ENCODE assay signal across 17 mouse cellular contexts in genomic region chr9:113970041-113970440, GRCm38 (mm10). TPM values are rescaled to one million over a fixed set of nuclear protein-coding genes. Genes with fewer than 3 reads are reported as not detected.
DNase-seq lines count a peak whose midpoint lies in the region; ATAC-seq and TF ChIP-seq lines count a peak whose summit lies in the region.
"Had no signal": no experiment of that assay in that cellular context is flagged by ENCODE, and none has a peak within 500 bp of the region (broad histone marks: within the 10 kb centered on the region; RNA-seq: fewer than 3 reads in every experiment).

No protein-coding gene starts in this region.

- H3K4me1 ChIP-seq in cerebellum, adult 2 months (ENCODE audit: control insufficient read depth, insufficient read depth, low read length): no peaks in the 10 kb centered on the region
- H3K4me1 ChIP-seq in kidney, embryonic 16.5 days (ENCODE audit: insufficient read depth, low read length): no peaks in the 10 kb centered on the region
- H3K4me1 ChIP-seq: hindbrain, embryonic 15.5 days; neural tube, embryonic 12.5 days had no signal

- H3K27me3 ChIP-seq in cerebellum, adult 2 months (ENCODE audit: control insufficient read depth, insufficient read depth, low read length): no peaks in the 10 kb centered on the region
- H3K27me3 ChIP-seq in kidney, embryonic 16.5 days (ENCODE audit: insufficient read depth, low read length): no peaks in the 10 kb centered on the region
- H3K27me3 ChIP-seq: hindbrain, embryonic 15.5 days; neural tube, embryonic 12.5 days had no signal

- 86% methylated on average over 14 of the region's 14 CpGs for WGBS in cerebellum, adult 2 months
- WGBS in kidney, embryonic 16.5 days: 76% methylated on average over 14 of the region's 14 CpGs

- H3K4me3 ChIP-seq in cerebellum, adult 2 months (replicated peaks; ENCODE audit: insufficient read depth, low read depth, low read length): no peak overlapping the region
- H3K4me3 ChIP-seq in kidney, embryonic 16.5 days (ENCODE audit: low read length): no peak overlapping the region
- H3K4me3 ChIP-seq: hindbrain, embryonic 15.5 days; neural tube, embryonic 12.5 days had no signal

- H3K4me2 ChIP-seq in kidney, embryonic 16.5 days (replicated peaks; ENCODE audit: low read depth, low read length): no peak overlapping the region
- H3K4me2 ChIP-seq: hindbrain, embryonic 15.5 days; midbrain, embryonic 11.5 days; neural tube, embryonic 12.5 days had no signal

- no peak overlapping the region for H3K9ac ChIP-seq in kidney, embryonic 16.5 days (replicated peaks; ENCODE audit: low read length)
- H3K9ac ChIP-seq: hindbrain, embryonic 15.5 days; neural tube, embryonic 12.5 days had no signal

- no peak for DNase-seq in cerebellum, adult 2 months
- no peak for DNase-seq in cerebellum, postnatal 10 days
- DNase-seq in kidney, adult 18-20 months: no peak
- peak; percentile 49 for DNase-seq in c-Kit-positive CD71-positive TER-119-positive erythroid progenitor cells, embryonic 14.5 days (ENCODE audit: low spot score)
- no peak for DNase-seq in retina, postnatal 1 day
- DNase-seq in cerebellum, adult 8-10 months: no peak
- DNase-seq: adrenal gland, adult 2 months; cerebellum, adult 11-12 months; gastrocnemius, postnatal 25 days; layer of hippocampus, postnatal 36 days; right cerebral cortex, adult 18-20 months had no signal

- no peak for TF ChIP-seq POLR2A in cerebellum, adult 2 months (IDR thresholded peaks at IDR 0.05; ENCODE audit: borderline replicate concordance, insufficient read depth, low read length)

- 0 out of 2 replicates have a peak, but pooled peaks have one; percentile 51 for ATAC-seq in kidney, embryonic 16.5 days (ENCODE audit: low FRiP score, low TSS enrichment)
- peak; percentile 44 for ATAC-seq in megakaryocyte progenitor cell, adult 5-6 weeks (replicated peaks; ENCODE audit: poor library complexity)
- ATAC-seq: forebrain, embryonic 16.5 days had no signal

- H3K9me3 ChIP-seq in kidney, embryonic 16.5 days (ENCODE audit: low read length): no peaks in the 10 kb centered on the region
- H3K9me3 ChIP-seq: hindbrain, embryonic 15.5 days; neural tube, embryonic 12.5 days had no signal

- no peak overlapping the region for H3K27ac ChIP-seq in cerebellum, adult 2 months (ENCODE audit: insufficient read depth, low read length)
- no peak overlapping the region for H3K27ac ChIP-seq in kidney, embryonic 16.5 days (ENCODE audit: low read length)
- H3K27ac ChIP-seq: hindbrain, embryonic 15.5 days; neural tube, embryonic 12.5 days had no signal

- peak; percentile 17; the same call in 1 of the 2 replicates for TF ChIP-seq CTCF in cerebellum, adult 2 months (IDR thresholded peaks at IDR 0.05; ENCODE audit: borderline replicate concordance, insufficient read depth, low read depth, low read length)

- H3K36me3 ChIP-seq in kidney, embryonic 16.5 days (ENCODE audit: insufficient read depth, low read length): peaks cover 77% of the 10 kb centered on the region

RNA-seq across cellular contexts. Expression of gene Ubp1, which starts 39.3 kb away (rescaled TPM):
- 116 and 118 TPM in 2 replicates for polyA plus RNA-seq in cerebellum, adult 2 months (2012; rRNA removed)
- 33.4 and 35.4 TPM in 2 replicates for polyA plus RNA-seq in kidney, embryonic 16.5 days (2015; fragmentation: Nextera tagmentation; extraction: Ambion mirVana)
- total RNA-seq in megakaryocyte progenitor cell, adult 5-6 weeks (2015): 40.9 and 60.7 TPM in 2 replicates
- total RNA-seq in megakaryocyte progenitor cell, adult 5-6 weeks (2017): 48.6 and 60.2 TPM in 2 replicates
